Mouse (Mus musculus): ENCODE data around the gene Prnd. TPM values are rescaled to one million over a fixed set of nuclear protein-coding genes. Genes with fewer than 3 reads are reported as not detected.

The Prnd gene
- polyA plus RNA-seq (2014; fragmentation: Nextera tagmentation; extraction: Ambion mirVana) = 55.8 and 57.3 TPM in 2 replicates

GRCm38 (mm10) chr2:131950598-131951095 is at the start of gene Prnd:
TSS of gene Prnd (plus strand) at chr2:131950861.
- no peaks in the 10 kb centered on the region; the same call in 1 of the 2 replicates for H3K4me1 ChIP-seq (ENCODE audit: insufficient read depth)
- no peak within 1 kb of the TSS for H3K27ac ChIP-seq (ENCODE audit: low read depth)
- WGBS = 5% methylated on average over 11 of the region's 11 CpGs
- no peaks in the 10 kb centered on the region for H3K9me3 ChIP-seq (ENCODE audit: low read depth, low read length)
- H3K4me3 ChIP-seq (ENCODE audit: low read depth, low read length) = peak within 1 kb of the TSS; percentile 8; the same call in 1 of the 2 replicates
- peaks cover 26% of the 10 kb centered on the region for H3K27me3 ChIP-seq (ENCODE audit: insufficient read depth, low read length)
- H3K4me2 ChIP-seq = peak within 1 kb of the TSS; percentile 52; the same call in 1 of the 2 replicates
- no peak within 1 kb of the TSS; the same call in 1 of the 2 replicates for H3K9ac ChIP-seq
- peak; percentile 53 for DNase-seq
- peak; percentile 39; the same call in 1 of the 2 replicates for ATAC-seq (ENCODE audit: insufficient read depth)
- H3K36me3 ChIP-seq (ENCODE audit: insufficient read depth) = no peaks in the 10 kb centered on the region
- TF ChIP-seq CTCF (IDR thresholded peaks at IDR 0.05; ENCODE audit: low read depth) = no peak

DNA sequence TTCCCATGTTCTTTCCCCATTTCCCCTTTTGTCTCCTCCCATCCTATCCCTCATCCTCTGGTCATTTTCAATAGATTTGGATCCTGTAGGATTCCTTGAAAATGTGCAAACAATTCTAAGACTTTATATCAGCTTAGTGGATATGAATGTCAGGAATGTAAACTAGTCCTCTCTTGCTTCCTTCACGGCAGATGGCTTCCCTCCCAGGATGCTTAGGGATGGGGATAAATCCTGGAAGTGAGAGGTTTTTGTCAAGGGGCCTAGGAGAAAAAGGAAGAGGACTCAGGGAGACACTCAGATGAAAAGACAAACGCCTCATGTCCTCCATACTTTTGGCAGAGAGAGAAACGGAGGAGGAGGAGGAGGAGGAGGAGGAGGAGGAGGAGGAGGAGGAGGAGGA is 48.2 kb upstream of the Prnd start:
- no peaks in the 10 kb centered on the region for H3K9me3 ChIP-seq (ENCODE audit: low read depth, low read length)
- H3K9ac ChIP-seq = no peak overlapping the region
- DNase-seq (peak; percentile 53), ATAC-seq (ENCODE audit: insufficient read depth) (peak; percentile 63; the same call in 1 of the 2 replicates)
- H3K27ac ChIP-seq (ENCODE audit: low read depth) = no peak overlapping the region
- WGBS = 16% methylated on average over 2 of the region's 3 CpGs
- no peaks in the 10 kb centered on the region for H3K27me3 ChIP-seq (ENCODE audit: insufficient read depth, low read length)
- H3K4me2 ChIP-seq = no peak overlapping the region
- no peaks in the 10 kb centered on the region for H3K4me1 ChIP-seq (ENCODE audit: insufficient read depth)
- TF ChIP-seq CTCF (IDR thresholded peaks at IDR 0.05; ENCODE audit: low read depth) = no peak
- H3K4me3 ChIP-seq (ENCODE audit: low read depth, low read length) = no peak overlapping the region
- no peaks in the 10 kb centered on the region for H3K36me3 ChIP-seq (ENCODE audit: insufficient read depth)

DNA sequence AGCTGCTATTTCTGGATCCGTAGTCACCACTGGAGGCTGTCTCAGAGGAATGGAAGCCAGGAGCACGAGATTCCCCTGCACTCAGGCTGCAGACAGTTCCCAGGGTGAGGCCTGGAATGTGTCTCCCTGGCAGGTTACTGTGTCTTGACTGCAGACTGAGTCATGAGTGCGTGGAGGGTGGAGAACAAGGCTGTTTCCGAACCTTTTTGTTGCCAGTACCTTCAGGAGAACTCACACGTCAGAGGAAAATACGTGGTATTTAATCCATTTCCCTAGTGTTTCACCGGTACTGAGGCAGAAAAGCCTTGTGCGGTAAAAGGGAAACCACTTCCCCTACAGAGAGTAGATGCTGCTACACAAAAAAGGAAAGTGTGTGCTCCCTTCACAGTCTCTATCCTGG is 47.8 kb upstream of the Prnd start:
- Histone ChIP-seq H3K4me2 (no peak overlapping the region), H3K9ac (no peak overlapping the region), H3K9me3 (ENCODE audit: low read depth, low read length) (no peaks in the 10 kb centered on the region), H3K36me3 (ENCODE audit: insufficient read depth) (no peaks in the 10 kb centered on the region), H3K27ac (ENCODE audit: low read depth) (peak overlapping the region; percentile 48), H3K27me3 (ENCODE audit: insufficient read depth, low read length) (no peaks in the 10 kb centered on the region), H3K4me1 (ENCODE audit: insufficient read depth) (no peaks in the 10 kb centered on the region), H3K4me3 (ENCODE audit: low read depth, low read length) (no peak overlapping the region)
- 36% methylated on average over 8 of the region's 8 CpGs for WGBS
- DNase-seq (peak; percentile 50), ATAC-seq (ENCODE audit: insufficient read depth) (peak; percentile 57)
- no peak for TF ChIP-seq CTCF (IDR thresholded peaks at IDR 0.05; ENCODE audit: low read depth)

GRCm38 (mm10) chr2:131905025-131905424 is 45.6 kb upstream of the Prnd start:
- no peak for ATAC-seq (ENCODE audit: insufficient read depth)
- Histone ChIP-seq H3K27ac (ENCODE audit: low read depth) (no peak overlapping the region), H3K36me3 (ENCODE audit: insufficient read depth) (no peaks in the 10 kb centered on the region), H3K9me3 (ENCODE audit: low read depth, low read length) (no peaks in the 10 kb centered on the region), H3K4me3 (ENCODE audit: low read depth, low read length) (no peak overlapping the region), H3K4me1 (ENCODE audit: insufficient read depth) (no peaks in the 10 kb centered on the region), H3K27me3 (ENCODE audit: insufficient read depth, low read length) (no peaks in the 10 kb centered on the region), H3K4me2 (no peak overlapping the region), H3K9ac (no peak overlapping the region)
- TF ChIP-seq CTCF (IDR thresholded peaks at IDR 0.05; ENCODE audit: low read depth) = no peak
- 34% methylated on average over 5 of the region's 5 CpGs for WGBS
- DNase-seq = no peak

DNA sequence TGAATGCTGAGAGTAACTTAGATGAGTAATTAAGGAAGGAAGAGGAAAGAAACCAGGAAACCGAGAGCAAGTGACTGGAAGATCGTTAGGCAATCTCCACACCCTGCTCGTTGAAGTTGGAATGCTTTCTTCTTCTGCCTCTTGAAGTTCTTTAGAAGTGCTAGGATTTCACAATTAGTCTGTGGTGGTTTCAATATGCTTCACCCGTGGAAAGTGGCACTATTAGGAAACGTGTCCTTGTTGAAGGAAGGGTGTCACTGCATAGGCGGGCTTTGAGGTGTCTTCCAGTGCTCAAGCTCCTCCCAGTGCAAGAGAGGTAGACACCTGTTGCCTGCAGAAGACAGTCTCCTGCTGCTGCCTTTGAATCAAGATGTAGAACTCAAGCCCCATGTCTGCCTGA is 44.9 kb upstream of the Prnd start:
- ATAC-seq (ENCODE audit: insufficient read depth) (no peak), DNase-seq (no peak)
- H3K4me2 ChIP-seq = no peak overlapping the region

DNA sequence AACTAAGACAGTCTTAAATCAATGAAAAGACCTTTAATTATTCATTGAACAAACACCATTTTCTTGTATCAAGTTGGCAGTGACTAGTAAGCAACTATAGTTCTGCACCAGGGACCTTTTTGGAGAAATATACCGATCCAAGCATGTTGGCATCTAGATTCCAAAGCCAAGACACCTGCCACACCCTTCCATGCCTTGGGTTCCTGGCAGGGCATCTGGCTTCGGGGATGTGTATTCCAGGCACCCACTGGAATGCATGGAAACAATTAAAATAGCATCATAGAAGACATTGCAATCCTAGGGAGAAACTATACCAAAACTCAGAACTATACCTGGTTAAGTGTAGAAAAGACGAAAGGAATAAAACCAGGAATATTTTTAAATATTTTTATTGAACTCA is 44.4 kb upstream of the Prnd start:
- no peaks in the 10 kb centered on the region for H3K9me3 ChIP-seq (ENCODE audit: low read depth, low read length)
- 85% methylated on average over 3 of the region's 3 CpGs for WGBS
- no peaks in the 10 kb centered on the region for H3K4me1 ChIP-seq (ENCODE audit: insufficient read depth)
- H3K36me3 ChIP-seq (ENCODE audit: insufficient read depth) = no peaks in the 10 kb centered on the region
- TF ChIP-seq CTCF (IDR thresholded peaks at IDR 0.05; ENCODE audit: low read depth) = no peak
- H3K4me2 ChIP-seq = no peak overlapping the region
- DNase-seq = no peak
- H3K27me3 ChIP-seq (ENCODE audit: insufficient read depth, low read length) = no peaks in the 10 kb centered on the region
- no peak overlapping the region for H3K9ac ChIP-seq
- H3K27ac ChIP-seq (ENCODE audit: low read depth) = no peak overlapping the region
- ATAC-seq (ENCODE audit: insufficient read depth) = no peak
- H3K4me3 ChIP-seq (ENCODE audit: low read depth, low read length) = no peak overlapping the region

More for the DNA sequence above, 44.9 kb upstream of the Prnd start:
- Histone ChIP-seq H3K27ac (ENCODE audit: low read depth) (no peak overlapping the region), H3K9me3 (ENCODE audit: low read depth, low read length) (no peaks in the 10 kb centered on the region), H3K27me3 (ENCODE audit: insufficient read depth, low read length) (no peaks in the 10 kb centered on the region), H3K36me3 (ENCODE audit: insufficient read depth) (no peaks in the 10 kb centered on the region), H3K4me3 (ENCODE audit: low read depth, low read length) (no peak overlapping the region), H3K9ac (no peak overlapping the region), H3K4me1 (ENCODE audit: insufficient read depth) (no peaks in the 10 kb centered on the region)
- no peak for TF ChIP-seq CTCF (IDR thresholded peaks at IDR 0.05; ENCODE audit: low read depth)
- 47% methylated on average over 6 of the region's 6 CpGs for WGBS

- WGBS = 75% methylated on average over 1 of the region's 1 CpGs
- H3K4me3 ChIP-seq (ENCODE audit: low read depth, low read length) = no peak overlapping the region
- DNase-seq (peak; percentile 60), ATAC-seq (ENCODE audit: insufficient read depth) (no peak)
- H3K4me1 ChIP-seq (ENCODE audit: insufficient read depth) = no peaks in the 10 kb centered on the region
- no peaks in the 10 kb centered on the region for H3K27me3 ChIP-seq (ENCODE audit: insufficient read depth, low read length)
- no peak overlapping the region for H3K27ac ChIP-seq (ENCODE audit: low read depth)
- TF ChIP-seq CTCF (IDR thresholded peaks at IDR 0.05; ENCODE audit: low read depth) = no peak
- no peaks in the 10 kb centered on the region for H3K36me3 ChIP-seq (ENCODE audit: insufficient read depth)
- H3K4me2 ChIP-seq = no peak overlapping the region
- H3K9ac ChIP-seq = no peak overlapping the region
- no peaks in the 10 kb centered on the region for H3K9me3 ChIP-seq (ENCODE audit: low read depth, low read length)
These were observed 43.8 kb upstream of the Prnd start for GRCm38 (mm10) chr2:131906846-131907245.

Measured in lung, embryonic 14.5 days (tissue).